Mouse (Mus musculus): Measurements from ENCODE around the gene Skint9. TPM values are rescaled to one million over a fixed set of nuclear protein-coding genes. Genes with fewer than 3 reads are reported as not detected.
"Not testable (repeated sequence)": the region's sequence is repeated elsewhere in the genome, so short reads cannot be mapped to it uniquely, and the experiment has no call there.

The Skint9 gene
- not detected for total RNA-seq (2021)

- DNase-seq, result no peak
These were observed at the start of gene Skint9 for GRCm38 (mm10) chr4:112433885-112434284. Gene Skint9, minus strand, starts transcription at chr4:112433985.

GRCm38 (mm10) chr4:112432685-112433084 is 1.1 kb downstream of the Skint9 start:
- no peak for DNase-seq

- DNase-seq, result no peak
These were observed 1.6 kb downstream of the Skint9 start for GRCm38 (mm10) chr4:112432223-112432622.

GRCm38 (mm10) chr4:112349111-112349510 is 84.7 kb downstream of the Skint9 start:
- not testable (repeated sequence) for DNase-seq

Other genes with a start within 250 kb of the Skint9 start
- gene Skint3, start 201.7 kb downstream of the Skint9 start, total RNA-seq (2021), result not detected
- gene Skint2, start 123.2 kb upstream of the Skint9 start, total RNA-seq (2021), result not detected

Measured in layer of hippocampus, postnatal 36 days (tissue).